Mouse (Mus musculus) kidney, embryonic 15.5 days (tissue): ENCODE measurements around the gene Palm. TPM values are rescaled to one million over a fixed set of nuclear protein-coding genes. Genes with fewer than 3 reads are reported as not detected.

ENCODE experiments used
- ATAC-seq: fragments of 200-750 bp; cut with Nextera tagmentation; replicated peaks from 2 replicates; pipeline ENCODE4 v1.8.0; 2017; ENCODE audit warnings: moderate TSS enrichment; ENCODE audit not compliant: low FRiP score
- H3K27ac ChIP-seq: fragments of 300-500 bp; sonication (generic); 2 replicates; pipeline ENCODE4 v1.5.1; 2015; ENCODE audit warnings: mild to moderate bottlenecking, inconsistent platforms
- H3K27me3 ChIP-seq: fragments of 300-500 bp; sonication (generic); 2 replicates; pipeline ENCODE4 v1.6.1; 2015; ENCODE audit warnings: inconsistent platforms
- H3K36me3 ChIP-seq: fragments of 300-500 bp; sonication (generic); 2 replicates; pipeline ENCODE4 v1.6.1; 2015; ENCODE audit warnings: inconsistent platforms
- H3K4me1 ChIP-seq: fragments of 300-500 bp; sonication (generic); 2 replicates; pipeline ENCODE4 v1.6.1; 2015; ENCODE audit warnings: inconsistent platforms
- H3K4me2 ChIP-seq: fragments of 300-500 bp; sonication (generic); 2 replicates; pipeline ENCODE4 v1.6.1; 2015; ENCODE audit warnings: moderate library complexity, mild to moderate bottlenecking, inconsistent platforms
- H3K4me3 ChIP-seq: fragments of 300-500 bp; sonication (generic); replicated peaks from 2 replicates; pipeline ENCODE4 v1.5.1; 2015; ENCODE audit warnings: mild to moderate bottlenecking, inconsistent platforms
- H3K9ac ChIP-seq: fragments of 300-500 bp; sonication (generic); 2 replicates; pipeline ENCODE4 v1.6.1; 2015; ENCODE audit warnings: mild to moderate bottlenecking, inconsistent platforms
- H3K9me3 ChIP-seq: fragments of 300-500 bp; sonication (generic); replicated peaks from 2 replicates; pipeline ENCODE4 v1.6.1; 2016; ENCODE audit warnings: inconsistent platforms
- WGBS: fragments of 180-500 bp; shearing (Covaris S2); methylation state at CpG from one replicate; pipeline ENCODE4 v1.1.7; 2015; ENCODE audit warnings: mixed read lengths; 5-methylcytosine and 5-hydroxymethylcytosine counted together
- polyA plus RNA-seq: library from polyadenylated mRNA; unstranded; fragments of >200 nt; fragmentation: Nextera tagmentation; extraction: Ambion mirVana; gene quantifications from 2 replicates; pipeline ENCODE4 v1.2.1, GENCODE M21; 2015

Palm gene
- polyA plus RNA-seq, 1 experiment from 2014 or later: 158 TPM

- Histone ChIP-seq H3K27ac (peak overlapping the region; percentile 100), H3K27me3 (no peaks in the 10 kb centered on the region), H3K9ac (peak overlapping the region; percentile 99), H3K9me3 (no peaks in the 10 kb centered on the region), H3K4me1 (peaks cover 74% of the 10 kb centered on the region), H3K4me3 (peak overlapping the region; percentile 96), H3K36me3 (peaks cover 39% of the 10 kb centered on the region), H3K4me2 (peak overlapping the region; percentile 95)
- under 1% methylated on average over 82 of the region's 83 CpGs for WGBS
- peak; percentile 33 for ATAC-seq
Measured at GRCm38 (mm10) chr10:79854801-79855541, 61.6 kb downstream of the Palm start.

GRCm38 (mm10) chr10:79855558-79856184 is 62.3 kb downstream of the Palm start:
- no peak for ATAC-seq
- Histone ChIP-seq H3K9me3 (no peaks in the 10 kb centered on the region), H3K4me2 (peak overlapping the region; percentile 95), H3K36me3 (peaks cover 46% of the 10 kb centered on the region), H3K9ac (peak overlapping the region; percentile 99), H3K4me3 (peak overlapping the region; percentile 96), H3K27me3 (no peaks in the 10 kb centered on the region), H3K4me1 (peaks cover 76% of the 10 kb centered on the region), H3K27ac (peak overlapping the region; percentile 100)
- 2% methylated on average over 10 of the region's 10 CpGs for WGBS

DNA sequence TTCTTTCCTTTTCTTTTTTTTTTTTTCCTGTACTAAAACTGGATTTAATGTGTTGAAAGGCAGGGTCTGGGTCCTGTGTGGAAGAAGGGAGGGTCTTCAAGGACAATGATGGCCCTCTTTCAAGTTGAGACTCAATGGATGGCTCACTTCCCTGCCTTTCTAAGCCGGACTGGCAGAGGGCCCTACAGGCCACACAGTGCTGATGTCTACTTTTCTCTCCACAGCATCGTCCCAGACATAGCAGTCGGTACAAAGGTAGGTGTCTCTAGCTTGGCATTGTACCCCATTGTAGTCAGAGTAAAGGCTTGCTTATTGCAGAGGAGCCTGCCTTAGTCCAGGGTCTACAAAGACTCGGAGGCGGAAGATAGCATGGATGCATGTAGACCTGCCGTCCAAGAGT is 62.9 kb downstream of the Palm start:
- 18% methylated on average over 6 of the region's 6 CpGs for WGBS
- peak overlapping the region; percentile 99 for H3K9ac ChIP-seq
- no peaks in the 10 kb centered on the region for H3K9me3 ChIP-seq
- no peaks in the 10 kb centered on the region for H3K27me3 ChIP-seq
- no peak for ATAC-seq
- peak overlapping the region; percentile 96 for H3K4me3 ChIP-seq
- peaks cover 52% of the 10 kb centered on the region for H3K36me3 ChIP-seq
- H3K27ac ChIP-seq: peak overlapping the region; percentile 100
- peaks cover 78% of the 10 kb centered on the region for H3K4me1 ChIP-seq
- peak overlapping the region; percentile 95 for H3K4me2 ChIP-seq

GRCm38 (mm10) chr10:79856704-79857451 is 63.5 kb downstream of the Palm start:
- no peak for ATAC-seq
- H3K4me3 ChIP-seq: peak overlapping the region; percentile 96
- WGBS: 23% methylated on average over 7 of the region's 7 CpGs
- H3K4me1 ChIP-seq: peaks cover 76% of the 10 kb centered on the region
- H3K4me2 ChIP-seq: peak overlapping the region; percentile 95
- peak overlapping the region; percentile 100 for H3K27ac ChIP-seq
- peaks cover 58% of the 10 kb centered on the region for H3K36me3 ChIP-seq
- no peaks in the 10 kb centered on the region for H3K9me3 ChIP-seq
- H3K27me3 ChIP-seq: no peaks in the 10 kb centered on the region
- H3K9ac ChIP-seq: peak overlapping the region; percentile 99

DNA sequence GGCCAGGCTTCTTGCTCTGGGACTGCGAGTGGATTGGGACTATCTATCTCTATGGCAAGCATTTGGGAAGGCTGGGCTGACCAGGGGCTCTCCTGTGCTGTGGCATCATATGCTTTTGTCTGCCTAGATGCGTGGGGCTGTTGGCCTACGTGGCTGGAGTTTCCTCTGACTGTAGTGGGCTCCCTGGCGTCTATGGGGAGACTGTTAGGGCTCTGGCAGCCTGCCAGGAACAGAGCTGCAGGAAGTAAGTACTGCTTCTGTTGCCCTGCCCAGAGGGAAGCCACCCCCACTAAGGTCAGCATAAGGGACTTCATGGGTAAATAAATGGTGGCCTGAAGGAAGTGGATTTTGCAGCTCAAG is 64.1 kb downstream of the Palm start:
- Histone ChIP-seq H3K36me3 (peaks cover 63% of the 10 kb centered on the region), H3K4me2 (peak overlapping the region; percentile 95), H3K9ac (peak overlapping the region; percentile 99), H3K4me1 (peaks cover 75% of the 10 kb centered on the region), H3K27ac (peak overlapping the region; percentile 100), H3K4me3 (peak overlapping the region; percentile 96), H3K27me3 (no peaks in the 10 kb centered on the region), H3K9me3 (no peaks in the 10 kb centered on the region)
- ATAC-seq: no peak
- WGBS: 13% methylated on average over 4 of the region's 4 CpGs

DNA sequence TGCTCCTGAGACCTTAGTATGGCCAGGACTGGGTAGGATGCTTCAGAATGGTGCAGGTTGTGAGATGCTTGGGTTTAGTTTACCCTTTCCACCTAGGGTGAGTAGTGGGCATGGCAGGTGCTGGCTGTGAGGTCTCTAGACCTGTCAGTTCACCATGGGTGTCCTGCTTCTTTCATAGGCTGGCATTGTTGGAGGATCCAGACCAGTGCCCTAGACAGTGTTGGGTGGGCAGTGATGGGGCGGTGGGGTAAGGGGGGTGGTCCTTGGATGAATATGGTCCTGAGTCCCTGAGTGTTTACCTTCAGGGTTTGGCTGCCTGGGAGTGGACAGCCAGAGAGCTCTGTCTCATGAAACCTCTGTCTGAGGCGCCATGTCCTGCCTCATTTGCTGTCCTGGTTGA is 64.5 kb downstream of the Palm start:
- Histone ChIP-seq H3K4me1 (peaks cover 75% of the 10 kb centered on the region), H3K9ac (peak overlapping the region; percentile 99), H3K4me3 (peak overlapping the region; percentile 96), H3K27ac (peak overlapping the region; percentile 100), H3K4me2 (peak overlapping the region; percentile 95), H3K36me3 (peaks cover 68% of the 10 kb centered on the region), H3K27me3 (no peaks in the 10 kb centered on the region), H3K9me3 (no peaks in the 10 kb centered on the region)
- ATAC-seq: no peak
- WGBS: 57% methylated on average over 2 of the region's 2 CpGs

DNA sequence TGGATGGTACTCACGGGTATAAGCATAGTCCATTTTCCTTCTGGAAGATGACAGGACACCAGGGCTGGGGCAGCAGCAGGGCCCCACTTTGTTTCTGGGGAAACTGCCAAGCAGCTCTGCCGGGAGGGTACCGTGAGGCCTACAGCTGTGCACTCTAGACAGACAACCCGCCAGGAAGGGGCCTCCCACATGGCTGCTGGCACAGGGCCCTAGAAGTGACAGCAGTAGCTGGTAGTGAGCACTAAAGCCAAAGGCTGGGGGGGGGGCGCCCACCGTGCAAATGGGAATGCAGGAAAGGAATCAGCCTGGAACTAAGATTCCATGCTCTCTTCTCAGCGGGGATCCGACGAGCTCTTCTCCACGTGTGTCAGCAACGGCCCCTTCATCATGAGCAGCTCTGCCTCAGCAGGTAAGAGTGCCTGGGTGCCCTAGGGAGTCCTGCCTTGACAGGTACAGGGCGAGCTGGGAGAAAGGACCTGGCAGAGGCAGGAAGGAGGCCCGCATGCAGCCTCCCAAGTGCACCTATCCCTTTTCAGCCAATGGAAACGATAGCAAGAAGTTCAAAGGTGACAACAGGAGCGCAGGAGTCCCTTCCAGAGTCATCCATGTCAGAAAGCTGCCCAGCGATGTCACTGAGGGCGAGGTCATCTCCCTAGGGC is 65.2 kb downstream of the Palm start:
- Histone ChIP-seq H3K9me3 (no peaks in the 10 kb centered on the region), H3K4me2 (peak overlapping the region; percentile 95), H3K4me1 (peaks cover 71% of the 10 kb centered on the region), H3K36me3 (peaks cover 74% of the 10 kb centered on the region), H3K4me3 (peak overlapping the region; percentile 96), H3K9ac (0 out of 2 replicates have a peak overlapping the region, but pooled peaks have one; percentile 99), H3K27ac (peak overlapping the region; percentile 100; the same call in 1 of the 2 replicates), H3K27me3 (no peaks in the 10 kb centered on the region)
- WGBS: 43% methylated on average over 17 of the region's 17 CpGs
- ATAC-seq: no peak

DNA sequence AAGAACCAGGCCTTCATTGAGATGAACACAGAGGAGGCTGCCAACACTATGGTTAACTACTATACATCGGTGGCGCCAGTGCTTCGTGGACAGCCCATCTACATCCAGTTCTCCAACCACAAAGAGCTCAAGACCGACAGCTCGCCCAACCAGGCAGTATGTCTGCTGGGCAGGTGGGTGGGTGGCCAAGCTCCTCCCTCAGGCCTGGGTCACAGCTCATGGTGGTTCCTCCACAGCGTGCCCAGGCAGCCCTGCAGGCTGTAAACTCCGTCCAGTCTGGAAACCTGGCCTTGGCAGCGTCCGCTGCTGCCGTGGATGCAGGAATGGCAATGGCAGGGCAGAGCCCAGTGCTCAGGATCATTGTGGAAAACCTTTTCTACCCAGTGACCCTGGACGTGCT is 65.7 kb downstream of the Palm start:
- H3K4me1 ChIP-seq: peaks cover 68% of the 10 kb centered on the region
- no peaks in the 10 kb centered on the region for H3K27me3 ChIP-seq
- H3K9me3 ChIP-seq: no peaks in the 10 kb centered on the region
- WGBS: 73% methylated on average over 11 of the region's 11 CpGs
- H3K9ac ChIP-seq: no peak overlapping the region
- no peak overlapping the region for H3K4me3 ChIP-seq
- H3K4me2 ChIP-seq: no peak overlapping the region
- no peak for ATAC-seq
- H3K27ac ChIP-seq: peak overlapping the region; percentile 100; the same call in 1 of the 2 replicates
- peaks cover 80% of the 10 kb centered on the region for H3K36me3 ChIP-seq

DNA sequence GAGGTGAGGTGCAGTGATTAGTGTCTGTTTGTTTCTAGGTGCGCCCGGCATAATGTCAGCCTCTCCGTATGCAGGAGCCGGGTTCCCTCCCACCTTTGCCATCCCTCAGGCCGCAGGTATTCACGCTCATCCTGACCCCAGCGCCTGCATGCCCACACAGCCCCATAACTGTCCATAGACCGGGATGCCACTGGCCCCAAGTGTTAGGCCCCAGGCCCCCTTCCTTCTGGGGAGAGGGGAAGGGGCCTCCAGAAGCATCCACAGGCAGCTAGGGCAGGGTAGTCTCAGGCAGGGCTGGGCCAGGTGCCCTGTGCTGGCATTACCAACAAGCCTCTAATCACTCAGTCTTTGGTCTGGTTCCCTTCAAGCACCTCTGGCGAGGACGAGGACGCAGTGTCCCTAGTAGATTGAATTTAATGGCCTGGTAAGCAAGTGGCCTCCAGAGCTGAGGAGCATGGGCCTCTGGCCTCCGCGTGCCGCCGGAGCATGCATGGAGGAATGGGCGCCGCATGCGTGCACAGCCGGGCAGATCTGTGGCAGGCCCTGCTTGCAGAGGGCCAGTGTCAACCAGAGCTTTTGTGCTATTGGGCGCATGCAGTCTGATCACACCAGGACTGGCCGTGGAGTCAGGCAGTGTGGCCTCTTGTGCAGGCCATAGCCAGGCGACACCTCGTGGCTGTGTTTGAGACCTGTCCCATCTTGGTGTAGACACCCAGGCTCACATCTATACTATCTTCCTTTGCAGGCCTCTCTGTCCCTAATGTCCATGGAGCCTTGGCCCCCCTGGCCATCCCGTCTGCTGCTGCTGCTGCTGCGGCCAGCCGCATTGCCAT is 66.9 kb downstream of the Palm start:
- no peaks in the 10 kb centered on the region for H3K9me3 ChIP-seq
- peak overlapping the region; percentile 100 for H3K27ac ChIP-seq
- ATAC-seq: no peak
- peaks cover 75% of the 10 kb centered on the region for H3K4me1 ChIP-seq
- H3K27me3 ChIP-seq: no peaks in the 10 kb centered on the region
- peaks cover 92% of the 10 kb centered on the region for H3K36me3 ChIP-seq
- 87% methylated on average over 26 of the region's 26 CpGs for WGBS
- no peak overlapping the region for H3K9ac ChIP-seq
- H3K4me3 ChIP-seq: no peak overlapping the region
- 0 out of 2 replicates have a peak overlapping the region, but pooled peaks have one; percentile 0 for H3K4me2 ChIP-seq

GRCm38 (mm10) chr10:79861230-79862048 is 68.1 kb downstream of the Palm start:
- Histone ChIP-seq H3K27me3 (no peaks in the 10 kb centered on the region), H3K4me1 (peaks cover 72% of the 10 kb centered on the region), H3K9me3 (no peaks in the 10 kb centered on the region), H3K4me2 (no peak overlapping the region), H3K9ac (no peak overlapping the region), H3K27ac (peak overlapping the region; percentile 74), H3K36me3 (peaks cover 99% of the 10 kb centered on the region), H3K4me3 (no peak overlapping the region)
- no peak for ATAC-seq
- WGBS: 62% methylated on average over 25 of the region's 25 CpGs
